In genomic region chr4:97900256-97900944, GRCm38 (mm10) we compare ENCODE assay signal across 15 mouse cellular contexts.
DNase-seq lines count a peak whose midpoint lies in the region; ATAC-seq lines count a peak whose summit lies in the region.
"Had no signal": no experiment of that assay in that cellular context is flagged by ENCODE, and none has a peak within 500 bp of the region (broad histone marks: within the 10 kb centered on the region; RNA-seq: fewer than 3 reads in every experiment).

No protein-coding gene starts in this region.

- H3K27me3 ChIP-seq in hindbrain, embryonic 13.5 days: no peaks in the 10 kb centered on the region
- H3K27me3 ChIP-seq in hindbrain, embryonic 11.5 days (ENCODE audit: control insufficient read depth, insufficient read depth, low read length): no peaks in the 10 kb centered on the region
- no peaks in the 10 kb centered on the region for H3K27me3 ChIP-seq in midbrain, embryonic 13.5 days
- H3K27me3 ChIP-seq in midbrain, embryonic 11.5 days (ENCODE audit: control insufficient read depth, insufficient read depth, low read length): no peaks in the 10 kb centered on the region
- H3K27me3 ChIP-seq: embryonic facial prominence, embryonic 12.5 days; limb, embryonic 13.5 days had no signal

- no peak overlapping the region for H3K4me3 ChIP-seq in hindbrain, embryonic 13.5 days
- H3K4me3 ChIP-seq in hindbrain, embryonic 11.5 days (ENCODE audit: low read depth, low read length): no peak overlapping the region
- no peak overlapping the region for H3K4me3 ChIP-seq in midbrain, embryonic 13.5 days (replicated peaks)
- no peak overlapping the region for H3K4me3 ChIP-seq in midbrain, embryonic 11.5 days (ENCODE audit: low read depth, low read length)
- H3K4me3 ChIP-seq: embryonic facial prominence, embryonic 12.5 days; forebrain, embryonic 10.5 days; heart, adult 2 months; limb, embryonic 13.5 days; myocyte had no signal

- no peak overlapping the region for H3K9ac ChIP-seq in hindbrain, embryonic 13.5 days
- H3K9ac ChIP-seq in hindbrain, embryonic 11.5 days (ENCODE audit: low read depth, low read length): no peak overlapping the region
- no peak overlapping the region for H3K9ac ChIP-seq in midbrain, embryonic 13.5 days (replicated peaks)
- no peak overlapping the region for H3K9ac ChIP-seq in midbrain, embryonic 11.5 days (ENCODE audit: low read length)
- H3K9ac ChIP-seq: embryonic facial prominence, embryonic 12.5 days; limb, embryonic 13.5 days had no signal

- no peak for DNase-seq in hindbrain, embryonic 11.5 days (ENCODE audit: low spot score)
- DNase-seq in midbrain, embryonic 11.5 days (ENCODE audit: low spot score, missing footprints): no peak
- no peak for DNase-seq in kidney, postnatal 36 days
- DNase-seq: cerebellum, adult 11-12 months; heart, adult 2 months; heart, postnatal 10 days; thymus, postnatal 25 days had no signal

- H3K27ac ChIP-seq in hindbrain, embryonic 13.5 days: 0 out of 2 replicates have a peak overlapping the region, but pooled peaks have one; percentile 14
- H3K27ac ChIP-seq in hindbrain, embryonic 11.5 days (ENCODE audit: low read depth, low read length): no peak overlapping the region
- peak overlapping the region; percentile 21; the same call in 1 of the 2 replicates for H3K27ac ChIP-seq in midbrain, embryonic 13.5 days
- no peak overlapping the region for H3K27ac ChIP-seq in midbrain, embryonic 11.5 days (ENCODE audit: low read depth, low read length)
- H3K27ac ChIP-seq: embryonic facial prominence, embryonic 12.5 days; forebrain, embryonic 10.5 days; heart, adult 2 months; limb, embryonic 13.5 days had no signal

- H3K4me2 ChIP-seq in hindbrain, embryonic 13.5 days: no peak overlapping the region
- H3K4me2 ChIP-seq in hindbrain, embryonic 11.5 days (replicated peaks; ENCODE audit: low read depth, low read length): no peak overlapping the region
- no peak overlapping the region for H3K4me2 ChIP-seq in midbrain, embryonic 13.5 days (replicated peaks)
- no peak overlapping the region for H3K4me2 ChIP-seq in midbrain, embryonic 11.5 days
- H3K4me2 ChIP-seq: embryonic facial prominence, embryonic 12.5 days; limb, embryonic 13.5 days had no signal

- peaks cover 10% of the 10 kb centered on the region for H3K4me1 ChIP-seq in hindbrain, embryonic 13.5 days (replicated peaks)
- no peaks in the 10 kb centered on the region for H3K4me1 ChIP-seq in hindbrain, embryonic 11.5 days (replicated peaks; ENCODE audit: control insufficient read depth, insufficient read depth, low read length)
- peaks cover 9% of the 10 kb centered on the region for H3K4me1 ChIP-seq in midbrain, embryonic 13.5 days (replicated peaks)
- no peaks in the 10 kb centered on the region for H3K4me1 ChIP-seq in midbrain, embryonic 11.5 days (ENCODE audit: control insufficient read depth, insufficient read depth, low read length)
- H3K4me1 ChIP-seq: forebrain, embryonic 10.5 days had no signal

- H3K36me3 ChIP-seq in hindbrain, embryonic 13.5 days: no peaks in the 10 kb centered on the region
- H3K36me3 ChIP-seq in hindbrain, embryonic 11.5 days (ENCODE audit: control insufficient read depth, insufficient read depth, low read length): no peaks in the 10 kb centered on the region
- H3K36me3 ChIP-seq in midbrain, embryonic 13.5 days: no peaks in the 10 kb centered on the region
- H3K36me3 ChIP-seq in midbrain, embryonic 11.5 days (ENCODE audit: control insufficient read depth, insufficient read depth, low read length): no peaks in the 10 kb centered on the region
- H3K36me3 ChIP-seq: embryonic facial prominence, embryonic 12.5 days; forebrain, embryonic 10.5 days had no signal

- whole genome bisulfite sequencing in hindbrain, embryonic 13.5 days: 77% methylated on average over 12 of the region's 12 CpGs
- WGBS in hindbrain, embryonic 11.5 days: 86% methylated on average over 12 of the region's 12 CpGs
- 78% methylated on average over 12 of the region's 12 CpGs for WGBS in midbrain, embryonic 13.5 days
- WGBS in midbrain, embryonic 11.5 days: 87% methylated on average over 12 of the region's 12 CpGs

- H3K9me3 ChIP-seq in hindbrain, embryonic 13.5 days: no peaks in the 10 kb centered on the region
- no peaks in the 10 kb centered on the region for H3K9me3 ChIP-seq in hindbrain, embryonic 11.5 days (ENCODE audit: control insufficient read depth, low read length)
- no peaks in the 10 kb centered on the region for H3K9me3 ChIP-seq in midbrain, embryonic 13.5 days
- H3K9me3 ChIP-seq in midbrain, embryonic 11.5 days (ENCODE audit: control insufficient read depth, low read length): no peaks in the 10 kb centered on the region
- H3K9me3 ChIP-seq: embryonic facial prominence, embryonic 12.5 days; forebrain, embryonic 10.5 days; limb, embryonic 13.5 days had no signal

- no peak for ATAC-seq in hindbrain, embryonic 13.5 days (ENCODE audit: low FRiP score)
- no peak for ATAC-seq in hindbrain, embryonic 11.5 days (ENCODE audit: low FRiP score)
- no peak for ATAC-seq in midbrain, embryonic 13.5 days
- ATAC-seq in midbrain, embryonic 11.5 days (ENCODE audit: low FRiP score): no peak
- peak; percentile 42; the same call in 1 of the 2 replicates for ATAC-seq in erythroid progenitor cell, adult 5-6 weeks (replicated peaks; ENCODE audit: low FRiP score, poor library complexity, severe bottlenecking)
- ATAC-seq in megakaryocyte progenitor cell, adult 5-6 weeks (replicated peaks; ENCODE audit: poor library complexity): peak; percentile 39

Comparison
In these comparisons a context has a peak if more than half of its experiments do, and no peak if none do; other contexts are left out.
1. H3K27ac ChIP-seq: peak in hindbrain, embryonic 13.5 days (single experiment) and midbrain, embryonic 13.5 days (single experiment); none in hindbrain, embryonic 11.5 days (single experiment) and midbrain, embryonic 11.5 days (single experiment).
2. ATAC-seq: peak in erythroid progenitor cell, adult 5-6 weeks (single experiment) and megakaryocyte progenitor cell, adult 5-6 weeks (single experiment); none in hindbrain, embryonic 13.5 days (single experiment), hindbrain, embryonic 11.5 days (single experiment), midbrain, embryonic 13.5 days (single experiment) and midbrain, embryonic 11.5 days (single experiment).